Mouse (Mus musculus) adrenal gland, adult (tissue): Measurements from ENCODE around the gene Idh3g.
A peak's percentile ranks its signal among the peaks of the same experiment; 100 is the strongest.
"Not testable (repeated sequence)": the region's sequence is repeated elsewhere in the genome, so short reads cannot be mapped to it uniquely, and the experiment has no call there.

Experiments
- DNase-seq, 2 experiments: peaks; one replicate each; pipeline ENCODE4 v3.0.0; 2022 to 2023; ENCODE audit warnings: low spot score in 1 of 2; ENCODE audit not compliant: inconsistent age in 2 of 2

The Idh3g gene

DNA sequence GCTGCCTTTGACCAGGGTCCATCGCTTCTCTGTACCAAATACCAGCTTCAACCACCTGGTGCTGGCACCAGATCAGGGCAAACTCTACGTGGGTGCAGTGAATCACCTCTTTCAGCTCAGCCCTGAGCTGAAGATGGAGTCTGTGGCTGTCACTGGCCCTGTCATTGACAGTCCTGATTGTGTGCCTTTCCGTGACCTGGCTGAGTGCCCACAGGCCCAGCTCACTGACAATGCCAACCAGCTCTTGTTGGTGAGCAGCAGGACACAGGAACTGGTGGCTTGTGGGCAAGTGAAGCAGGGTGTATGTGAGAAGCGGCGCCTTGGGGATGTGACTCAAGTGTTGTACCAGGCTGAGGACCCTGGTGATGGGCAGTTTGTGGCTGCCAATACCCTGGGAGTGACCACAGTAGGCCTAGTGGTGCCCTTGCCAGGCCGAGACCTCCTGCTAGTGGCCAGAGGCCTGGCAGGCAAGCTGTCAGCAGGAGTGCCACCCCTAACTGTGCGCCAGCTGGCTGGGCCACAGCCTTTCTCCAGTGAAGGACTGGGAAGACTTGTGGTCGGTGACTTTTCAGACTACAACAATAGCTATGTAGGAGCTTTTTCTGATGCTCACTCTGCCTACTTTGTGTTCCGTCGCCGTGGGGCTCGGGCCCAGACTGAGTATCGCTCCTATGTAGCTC, 27.9 kb downstream of the Idh3g start:
- peak in 1 of 2 experiments; percentile 53 for DNase-seq

DNA sequence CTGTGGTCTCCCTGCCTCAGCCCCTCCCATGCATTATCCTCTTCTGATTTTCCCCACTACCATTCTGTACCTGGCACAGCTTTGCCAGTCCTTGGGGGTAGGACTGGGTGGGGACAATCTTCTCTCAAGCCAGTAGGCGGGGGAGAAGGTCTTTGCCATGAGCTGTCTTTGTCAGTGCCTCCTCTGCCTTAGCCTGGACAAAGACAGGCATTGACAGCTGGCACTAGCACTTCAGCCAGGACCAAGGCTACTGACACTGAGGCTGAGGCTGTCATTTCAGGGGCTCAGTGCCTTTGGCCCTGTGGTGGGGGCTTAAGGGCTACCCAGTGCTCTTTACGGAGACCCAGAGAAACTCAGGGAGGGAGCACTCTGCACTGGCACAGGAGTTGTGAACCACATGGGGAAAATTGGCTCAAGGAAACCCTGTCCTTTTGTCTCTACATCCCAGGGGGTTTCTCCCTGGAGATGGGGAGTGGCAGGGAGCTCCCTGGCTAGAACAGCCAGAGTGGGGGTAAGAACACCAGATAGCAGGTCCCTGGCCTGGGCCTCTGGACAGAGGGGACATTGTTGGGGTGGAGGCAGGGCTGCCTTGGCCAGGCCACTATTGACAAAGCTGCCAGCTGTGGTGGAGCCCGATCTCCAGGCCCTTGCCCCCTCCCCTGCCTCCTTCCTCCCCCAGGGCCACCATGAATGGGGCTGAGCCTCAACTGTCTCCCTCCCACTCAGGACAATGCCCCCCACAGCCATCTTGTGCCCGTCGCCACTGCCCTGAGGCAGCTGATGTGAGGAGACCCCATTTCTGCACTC, 30.2 kb downstream of the Idh3g start, which contains the start of gene Plxnb3:
Gene Plxnb3 (plus strand): TSS at position 757 of the 807 bp plus-strand sequence.
- DNase-seq = no peak

DNA sequence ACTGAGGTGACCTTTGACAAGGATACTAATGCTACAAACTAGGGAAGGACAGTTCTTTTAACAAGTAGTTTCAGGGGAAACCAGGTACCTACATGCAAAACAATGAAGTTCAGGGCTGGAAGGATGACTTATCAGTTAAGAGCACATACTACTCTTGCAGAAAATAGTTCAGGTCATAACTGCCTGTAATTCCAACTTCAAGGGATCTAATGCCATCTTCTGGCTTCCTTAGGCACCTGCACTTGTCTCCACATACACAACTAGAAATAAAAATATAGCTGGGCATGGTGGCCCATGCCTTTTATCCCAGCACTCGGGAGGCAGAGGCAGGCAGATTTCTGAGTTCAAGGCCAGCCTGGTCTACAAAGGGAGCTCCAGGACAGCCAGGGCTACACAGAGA, 37.7 kb downstream of the Idh3g start:
- no peak for DNase-seq

DNA sequence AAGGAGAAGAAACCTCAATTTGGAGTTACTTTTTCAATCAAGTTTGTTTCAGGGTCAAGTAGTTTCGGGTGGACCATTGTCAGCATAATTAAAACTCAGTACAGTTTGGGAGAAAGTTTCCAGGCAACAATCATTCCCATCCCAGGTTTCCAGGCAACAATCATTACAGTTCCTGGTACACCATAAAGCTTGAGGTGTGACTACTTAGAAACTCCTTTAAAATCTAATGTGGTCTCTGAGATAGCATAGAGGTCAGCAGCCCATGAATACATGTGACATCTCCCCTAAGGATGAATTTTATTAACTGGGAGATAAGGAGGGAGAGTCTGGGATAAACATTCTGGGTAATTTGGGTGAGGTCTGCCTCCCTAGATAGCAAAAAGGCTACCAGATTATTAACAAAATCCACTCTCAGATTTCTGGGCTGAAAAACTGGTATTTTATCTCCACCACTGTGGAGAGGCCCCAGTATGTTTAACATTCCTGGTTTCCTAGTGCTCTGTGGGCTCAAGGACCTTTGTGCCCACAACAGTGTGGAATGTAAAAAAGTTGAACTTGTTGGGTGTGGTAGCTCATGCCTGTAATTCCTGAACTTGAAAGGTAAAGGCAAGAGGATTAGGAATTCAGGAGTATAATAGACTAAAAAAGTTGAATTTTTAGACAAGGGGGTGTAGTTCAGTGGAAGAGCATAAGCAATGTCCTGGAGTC, 41.8 kb downstream of the Idh3g start:
- DNase-seq = no peak

DNA sequence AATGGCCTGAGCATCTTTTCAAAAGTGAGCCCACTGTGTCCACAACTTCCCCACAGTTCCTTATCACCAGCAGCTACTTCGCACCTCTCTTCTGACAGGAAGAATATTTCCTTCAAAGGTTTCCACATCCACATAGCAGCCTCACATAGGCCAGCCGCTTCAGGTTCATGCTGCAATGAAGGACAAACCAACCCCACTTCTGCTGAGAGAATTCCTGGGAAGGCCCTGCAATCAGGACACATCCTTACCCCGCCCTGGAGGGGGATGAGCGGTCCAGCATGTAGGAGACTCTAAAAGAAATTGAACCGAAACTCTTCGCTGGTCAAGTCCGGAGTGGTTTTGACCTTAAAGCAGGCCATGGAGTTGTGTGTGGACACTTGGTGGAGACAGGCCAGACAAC, 46.9 kb downstream of the Idh3g start:
- DNase-seq = not testable (repeated sequence)

DNA sequence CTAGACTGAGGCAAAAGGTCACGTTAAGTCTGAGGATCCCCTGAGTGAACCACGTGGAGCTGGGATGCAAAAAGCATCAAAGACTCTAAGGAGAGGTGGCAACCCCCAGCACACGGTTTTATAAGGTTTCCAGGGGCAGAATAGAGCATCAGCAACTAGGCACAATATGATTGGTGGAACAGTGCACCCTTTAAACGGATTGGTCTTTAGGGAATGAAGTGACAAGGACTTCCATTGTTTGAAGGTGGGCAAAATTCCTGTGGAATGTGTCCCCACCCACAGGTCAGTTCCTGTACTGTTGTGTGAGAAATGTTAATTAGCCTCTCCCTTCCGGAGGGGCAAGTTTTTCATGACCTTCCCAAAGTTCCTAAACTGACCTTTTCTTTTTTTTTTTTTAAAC, 47.5 kb downstream of the Idh3g start:
- no peak for DNase-seq

DNA sequence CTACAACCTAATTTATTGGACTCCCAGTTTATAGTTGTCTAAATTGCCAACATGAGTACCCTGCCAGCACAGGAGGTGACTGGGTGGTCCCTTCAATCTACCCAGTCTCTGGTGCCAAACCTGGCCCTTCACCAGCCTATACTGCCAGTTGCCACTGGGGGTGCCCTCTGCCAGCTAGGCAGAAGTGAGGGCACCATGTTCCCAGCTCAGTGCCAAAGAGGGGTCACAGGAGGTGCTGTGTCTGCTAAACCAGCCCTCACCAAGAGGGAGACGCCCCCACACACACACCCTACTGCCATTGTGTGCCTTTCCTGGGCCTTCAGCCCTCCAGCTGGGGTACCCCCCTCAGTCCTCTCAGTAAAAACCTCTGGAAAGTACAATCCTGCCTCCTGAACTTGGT, 48.5 kb downstream of the Idh3g start:
- DNase-seq = no peak

DNA sequence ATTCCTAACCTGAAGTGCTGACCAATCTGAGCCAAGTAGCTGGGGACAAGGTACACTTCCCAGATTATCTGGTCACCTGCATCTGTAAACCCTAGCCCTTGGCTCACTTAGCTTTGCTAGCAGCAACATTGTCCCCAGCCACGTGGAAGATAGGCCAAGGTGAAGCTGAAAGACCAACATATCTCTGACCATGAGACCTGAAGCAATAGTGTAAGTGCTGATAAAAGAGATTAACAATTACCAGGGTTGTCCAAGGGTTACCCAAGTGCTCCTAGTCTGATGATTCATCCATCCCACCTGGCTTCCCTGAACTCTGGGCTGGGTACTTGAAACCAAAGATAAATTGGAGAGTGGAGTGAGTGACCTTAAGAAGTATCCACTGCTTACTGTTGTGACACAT, 55.8 kb downstream of the Idh3g start:
- no peak for DNase-seq
